Mouse (Mus musculus): Measurements from ENCODE around the gene Urod. TPM values are rescaled to one million over a fixed set of nuclear protein-coding genes. Genes with fewer than 3 reads are reported as not detected.

Urod gene
- polyA plus RNA-seq (2015; fragmentation: Illumina TruSeq; extraction: RNeasy Lipid Tissue Mini Kit (QIAGEN cat#74804); ENCODE audit: insufficient read depth, low read depth, low replicate concordance), result 26.0 TPM

GRCm38 (mm10) chr4:116993672-116994621, at the start of gene Urod:
Gene Urod (minus strand): TSS chr4:116994413.

GRCm38 (mm10) chr4:117019206-117020134, 25.3 kb upstream of the Urod start, which contains the start of gene Eif2b3:
Gene Eif2b3 (plus strand): TSS chr4:117019402.

GRCm38 (mm10) chr4:116995131-116995797, 1.1 kb upstream of the Urod start, which contains the start of gene Hectd3:
Gene Hectd3 (plus strand): TSS chr4:116995317.

Other genes starting within 250 kb of the Urod start
- 2.9 TPM for gene Toe1, start 186.8 kb downstream of the Urod start, polyA plus RNA-seq (2015; fragmentation: Illumina TruSeq; extraction: RNeasy Lipid Tissue Mini Kit (QIAGEN cat#74804); ENCODE audit: insufficient read depth, low read depth, low replicate concordance)
- gene Mutyh, start 186.7 kb downstream of the Urod start, polyA plus RNA-seq (2015; fragmentation: Illumina TruSeq; extraction: RNeasy Lipid Tissue Mini Kit (QIAGEN cat#74804); ENCODE audit: insufficient read depth, low read depth, low replicate concordance), result 1.1 TPM
- gene Hpdl, start 172.7 kb downstream of the Urod start, polyA plus RNA-seq (2015; fragmentation: Illumina TruSeq; extraction: RNeasy Lipid Tissue Mini Kit (QIAGEN cat#74804); ENCODE audit: insufficient read depth, low read depth, low replicate concordance), result not detected
- 0.42 TPM for gene Zswim5, start 117.0 kb downstream of the Urod start, polyA plus RNA-seq (2015; fragmentation: Illumina TruSeq; extraction: RNeasy Lipid Tissue Mini Kit (QIAGEN cat#74804); ENCODE audit: insufficient read depth, low read depth, low replicate concordance)
- 7.8 TPM for gene Hectd3, start 904 bp upstream of the Urod start, polyA plus RNA-seq (2015; fragmentation: Illumina TruSeq; extraction: RNeasy Lipid Tissue Mini Kit (QIAGEN cat#74804); ENCODE audit: insufficient read depth, low read depth, low replicate concordance)
- gene Eif2b3, start 25.0 kb upstream of the Urod start, polyA plus RNA-seq (2015; fragmentation: Illumina TruSeq; extraction: RNeasy Lipid Tissue Mini Kit (QIAGEN cat#74804); ENCODE audit: insufficient read depth, low read depth, low replicate concordance), result 4.9 TPM
- gene Ptch2, start 101.7 kb upstream of the Urod start, polyA plus RNA-seq (2015; fragmentation: Illumina TruSeq; extraction: RNeasy Lipid Tissue Mini Kit (QIAGEN cat#74804); ENCODE audit: insufficient read depth, low read depth, low replicate concordance), result 0.33 TPM
- 6.5 TPM for gene Btbd19, start 131.3 kb upstream of the Urod start, polyA plus RNA-seq (2015; fragmentation: Illumina TruSeq; extraction: RNeasy Lipid Tissue Mini Kit (QIAGEN cat#74804); ENCODE audit: insufficient read depth, low read depth, low replicate concordance)
- not detected for gene Tctex1d4, start 132.4 kb upstream of the Urod start, polyA plus RNA-seq (2015; fragmentation: Illumina TruSeq; extraction: RNeasy Lipid Tissue Mini Kit (QIAGEN cat#74804); ENCODE audit: insufficient read depth, low read depth, low replicate concordance)
- gene Plk3, start 139.6 kb upstream of the Urod start, polyA plus RNA-seq (2015; fragmentation: Illumina TruSeq; extraction: RNeasy Lipid Tissue Mini Kit (QIAGEN cat#74804); ENCODE audit: insufficient read depth, low read depth, low replicate concordance), result 1.6 TPM
- 1,006 TPM for gene Rps8, start 161.8 kb upstream of the Urod start, polyA plus RNA-seq (2015; fragmentation: Illumina TruSeq; extraction: RNeasy Lipid Tissue Mini Kit (QIAGEN cat#74804); ENCODE audit: insufficient read depth, low read depth, low replicate concordance)
- gene Kif2c, start 188.2 kb upstream of the Urod start, polyA plus RNA-seq (2015; fragmentation: Illumina TruSeq; extraction: RNeasy Lipid Tissue Mini Kit (QIAGEN cat#74804); ENCODE audit: insufficient read depth, low read depth, low replicate concordance), result not detected